Mouse (Mus musculus) small intestine, adult 2 months (tissue): ENCODE data around the gene Rtp3.

Source experiments
- CTCF ChIP-seq: fragments of 200-500 bp; IDR thresholded peaks from 2 replicates; pipeline ENCODE4 v1.5.1; 2012; ENCODE audit warnings: low read depth, mild to moderate bottlenecking, control low read depth, inconsistent platforms, low read length, moderate library complexity, mixed read lengths; ENCODE audit not compliant: insufficient replicate concordance, insufficient read length; ENCODE audit errors: extremely low read depth
- POLR2A ChIP-seq: fragments of 200-500 bp; IDR thresholded peaks from 2 replicates; pipeline ENCODE4 v1.6.1; 2012; ENCODE audit warnings: low read depth, mild to moderate bottlenecking, control low read depth, inconsistent platforms, low read length, moderate library complexity

DNA sequence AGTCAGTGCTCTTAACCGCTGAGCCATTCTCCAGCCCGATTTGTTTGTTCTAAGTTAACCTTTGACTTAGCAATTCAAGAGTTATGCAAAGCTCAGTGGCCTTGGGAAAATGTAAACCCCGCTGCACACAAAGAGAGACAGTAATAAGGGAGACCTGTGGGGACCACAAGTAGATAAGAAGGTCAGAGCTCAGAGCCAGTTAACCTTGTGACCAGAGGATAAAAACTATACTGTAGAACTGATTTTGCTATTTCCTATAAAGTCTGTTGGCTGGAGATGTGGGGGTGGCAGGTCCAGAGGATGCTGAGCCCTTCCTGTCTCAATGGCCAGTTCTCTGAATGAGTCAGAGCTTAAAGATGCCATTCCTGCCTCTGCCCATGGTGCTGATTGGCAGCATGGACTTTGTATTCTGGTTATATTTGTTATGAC, 2.9 kb upstream of the Rtp3 start:
- TF ChIP-seq CTCF (no peak), POLR2A (no peak)
